Mouse (Mus musculus) gonadal fat pad, adult 2 months (tissue): ENCODE measurements around the gene Fam83f. TPM values are rescaled to one million over a fixed set of nuclear protein-coding genes. Genes with fewer than 3 reads are reported as not detected.

Source experiments
- DNase-seq: peaks from one replicate; pipeline ENCODE4 v3.0.0-alpha.2; 2012; ENCODE audit warnings: low read depth
- polyA plus RNA-seq: library from polyadenylated mRNA; depleted of rRNA; stranded (reverse); fragments of >200 nt; gene quantifications from 2 replicates; pipeline ENCODE4 v1.2.3, GENCODE M21; 2012; rRNA removed

Fam83f gene
- polyA plus RNA-seq, 1 experiment, result 5.3 TPM

DNA sequence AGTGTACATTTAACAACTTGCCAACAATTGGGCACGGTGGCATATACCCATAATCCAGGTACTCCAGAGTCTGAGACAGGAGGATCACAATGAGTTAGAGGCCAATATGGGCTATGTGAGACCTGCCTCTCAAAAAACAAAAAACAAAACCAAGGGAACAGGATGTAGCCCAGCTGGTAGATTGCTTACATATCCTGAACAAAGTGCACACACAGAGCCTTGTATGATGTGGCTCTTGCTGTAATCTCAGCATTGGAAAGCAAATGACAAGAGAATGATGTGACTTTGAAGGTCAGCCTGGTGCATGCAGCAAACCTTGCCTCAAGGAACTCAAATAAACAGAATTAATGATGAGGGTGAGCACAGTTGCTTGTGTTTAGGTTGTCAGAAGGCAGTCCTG is 70.2 kb downstream of the Fam83f start:
- no peak for DNase-seq

GRCm38 (mm10) chr15:80742991-80743474 is 71.4 kb downstream of the Fam83f start:
- DNase-seq, result peak; percentile 83

GRCm38 (mm10) chr15:80743606-80744005 is 72.0 kb downstream of the Fam83f start:
- DNase-seq, result no peak

- DNase-seq, result no peak
Measured at GRCm38 (mm10) chr15:80744667-80745422, 73.2 kb downstream of the Fam83f start.

- no peak for DNase-seq
Measured at GRCm38 (mm10) chr15:80748979-80749378, 77.3 kb downstream of the Fam83f start.

Other genes starting within 250 kb of the Fam83f start
- gene Enthd1, start 106.7 kb upstream of the Fam83f start, polyA plus RNA-seq, result 0.10 and 0.11 TPM in 2 replicates
- 0.46 and 0.70 TPM in 2 replicates for gene Grap2, start 99.3 kb upstream of the Fam83f start, polyA plus RNA-seq
- 10.0 and 14.1 TPM in 2 replicates for gene Tnrc6b, start 39.5 kb downstream of the Fam83f start, polyA plus RNA-seq